Mouse (Mus musculus): ENCODE results near the gene Gm382. TPM values are rescaled to one million over a fixed set of nuclear protein-coding genes. Genes with fewer than 3 reads are reported as not detected.

Gene Gm382
- total RNA-seq (2015; ENCODE audit: low replicate concordance) = not detected in 2 replicates
- total RNA-seq (2017; ENCODE audit: low replicate concordance) = not detected in 2 replicates

DNA sequence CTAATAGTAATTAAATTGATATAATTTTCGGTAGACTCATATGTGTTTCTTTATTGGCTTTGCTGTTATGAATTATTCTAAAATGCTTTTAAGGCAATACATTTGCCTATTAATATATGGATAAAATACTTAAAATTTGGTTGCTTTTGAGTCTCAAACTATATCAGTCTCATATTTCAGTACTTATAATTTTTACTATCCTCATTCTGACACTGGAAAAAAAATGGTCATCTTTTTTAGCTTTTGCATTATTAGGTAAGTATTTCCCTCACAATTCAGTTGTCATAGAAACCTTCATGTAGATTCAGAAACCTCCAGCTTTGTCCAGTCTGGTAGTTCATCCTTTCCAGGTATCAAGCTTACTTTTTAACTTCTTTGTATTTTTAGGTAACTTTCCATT lies at the start of gene Gm382:
TSS of gene Gm382 (plus strand) at position 301 of the 400 bp plus-strand sequence.
- ATAC-seq (replicated peaks; ENCODE audit: low FRiP score, poor library complexity, severe bottlenecking) = no peak

DNA sequence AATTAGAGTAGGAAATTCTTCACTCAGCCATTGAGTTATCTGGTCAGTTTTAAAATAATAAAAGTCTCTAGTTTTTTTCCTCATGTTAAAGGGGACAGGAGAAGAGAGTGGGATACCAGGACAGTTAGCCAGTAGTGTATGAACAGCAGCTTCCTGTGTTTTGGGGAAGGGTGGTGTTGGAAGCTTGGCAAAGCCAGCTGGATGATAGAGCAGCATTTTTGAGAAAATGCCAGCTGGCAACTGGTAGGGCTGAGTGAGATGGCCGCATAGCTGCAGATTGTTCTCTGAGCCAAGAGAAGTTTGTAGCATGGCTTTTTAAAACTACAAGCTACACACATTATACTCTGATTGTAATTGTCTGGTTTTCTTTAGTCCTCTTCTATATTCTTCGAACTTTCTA lies 30.4 kb downstream of the Gm382 start:
- no peak for ATAC-seq (replicated peaks; ENCODE audit: low FRiP score, poor library complexity, severe bottlenecking)

DNA sequence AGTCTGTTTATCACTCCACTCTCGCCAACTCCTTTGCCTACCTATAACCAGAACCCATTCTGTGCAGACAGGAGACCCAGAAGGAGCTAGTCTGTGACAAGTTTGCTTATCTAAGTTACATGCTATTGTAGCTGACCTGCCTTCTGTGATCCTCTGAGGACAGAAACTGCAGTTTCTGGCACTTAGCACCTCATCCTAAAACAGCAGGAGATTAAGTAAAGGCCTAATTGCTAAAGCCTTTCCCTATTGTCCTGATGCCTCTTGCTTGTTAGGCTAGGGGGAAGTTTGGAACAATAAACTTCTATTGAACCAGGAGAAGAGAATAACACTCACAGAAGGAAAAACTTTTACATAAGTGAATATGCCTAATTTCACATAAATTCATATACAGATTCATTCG lies 51.5 kb downstream of the Gm382 start:
- no peak for ATAC-seq (replicated peaks; ENCODE audit: low FRiP score, poor library complexity, severe bottlenecking)

DNA sequence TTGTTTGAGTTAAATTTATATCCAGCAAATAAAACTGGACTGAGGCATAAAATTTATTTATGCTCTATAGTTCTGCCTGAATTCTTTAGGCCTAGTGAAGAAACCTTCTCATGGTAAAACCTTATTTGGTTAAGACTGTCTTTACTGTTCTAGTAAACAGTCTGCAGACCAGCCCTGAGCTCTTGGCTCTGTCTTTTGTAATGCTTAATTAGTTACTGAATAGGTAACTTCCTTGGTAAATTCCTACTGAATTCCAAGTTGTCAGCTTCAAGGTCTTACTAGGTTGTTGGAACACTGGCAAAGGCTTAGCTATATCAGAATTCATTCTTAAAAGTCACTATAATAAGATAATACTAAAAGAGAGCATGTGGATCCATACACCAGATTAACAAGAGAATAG lies 53.3 kb downstream of the Gm382 start:
- no peak for ATAC-seq (replicated peaks; ENCODE audit: low FRiP score, poor library complexity, severe bottlenecking)

DNA sequence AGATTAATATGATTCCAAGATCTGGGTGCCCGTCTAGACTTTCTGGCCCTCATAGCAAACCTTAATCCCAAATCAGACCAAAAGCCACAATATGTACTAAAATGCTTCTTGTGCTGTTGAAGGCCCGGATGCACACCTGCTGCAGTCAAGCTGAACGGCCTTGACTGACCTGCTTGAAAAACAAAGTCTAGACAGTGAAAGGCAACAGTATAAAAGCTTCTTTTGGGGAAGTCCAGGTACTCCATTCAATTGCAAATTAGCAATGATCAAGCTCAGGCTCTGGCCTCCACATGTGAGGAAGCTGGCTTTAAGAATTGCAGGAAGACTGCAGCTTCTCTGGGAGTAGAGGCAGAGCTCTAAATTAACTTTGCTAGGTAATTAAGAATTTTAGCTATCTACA lies 54.2 kb downstream of the Gm382 start:
- no peak for ATAC-seq (replicated peaks; ENCODE audit: low FRiP score, poor library complexity, severe bottlenecking)

DNA sequence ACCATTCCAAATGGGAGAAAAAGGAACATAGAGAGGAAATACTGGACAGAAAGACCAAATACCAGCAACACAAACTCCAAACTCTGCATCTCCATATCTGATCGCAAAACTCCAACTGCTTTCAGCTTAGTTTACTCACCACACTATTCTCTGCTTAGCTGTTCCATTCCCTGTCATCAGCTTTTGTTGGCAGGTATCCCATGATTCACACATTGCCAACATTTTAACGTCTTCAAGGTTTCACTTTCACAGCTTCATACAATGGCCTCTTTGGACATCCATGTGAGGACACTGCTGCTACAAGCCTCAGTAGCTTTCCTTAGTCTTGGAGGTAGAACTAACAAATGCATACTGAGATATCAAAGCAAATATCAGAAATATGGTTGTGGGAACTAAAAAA lies 64.6 kb downstream of the Gm382 start:
- no peak for ATAC-seq (replicated peaks; ENCODE audit: low FRiP score, poor library complexity, severe bottlenecking)

Other genes starting within 250 kb of the Gm382 start
- not detected in 2 replicates for gene 4932411N23Rik, start 224.1 kb upstream of the Gm382 start, total RNA-seq (2015; ENCODE audit: low replicate concordance)
- gene 4932411N23Rik, start 224.1 kb upstream of the Gm382 start, total RNA-seq (2017; ENCODE audit: low replicate concordance) = not detected in 2 replicates

Data from erythroblast, adult 5-6 weeks (primary cell).